Mouse (Mus musculus) olfactory bulb, adult 2 months (tissue): ENCODE measurements around the gene Cog8.

Source experiments
- CTCF ChIP-seq: fragments of 200-500 bp; IDR thresholded peaks from 2 replicates; pipeline ENCODE4 v1.5.1; 2012; ENCODE audit warnings: low read depth, mild to moderate bottlenecking, low read length, moderate library complexity; ENCODE audit not compliant: insufficient read depth
- POLR2A ChIP-seq: fragments of 200-500 bp; IDR thresholded peaks from 2 replicates; pipeline ENCODE4 v1.6.1; 2012; ENCODE audit warnings: mild to moderate bottlenecking, low read depth, low read length, moderate library complexity; ENCODE audit not compliant: insufficient read depth

GRCm38 (mm10) chr8:107030058-107030457, 26.4 kb downstream of the Cog8 start:
- no peak for TF ChIP-seq CTCF
- TF ChIP-seq POLR2A, result no peak
